Mouse (Mus musculus) common myeloid progenitor, adult 5-6 weeks (primary cell): Measurements from ENCODE around the gene Cnot8. TPM values are rescaled to one million over a fixed set of nuclear protein-coding genes. Genes with fewer than 3 reads are reported as not detected.

Experiments
- ATAC-seq: replicated peaks from 2 replicates; pipeline ENCODE4 v1.8.0; 2016; ENCODE audit warnings: low read depth, mild to moderate bottlenecking, moderate TSS enrichment, inconsistent platforms; ENCODE audit not compliant: poor library complexity, severe bottlenecking
- total RNA-seq: library from RNA; stranded (forward); fragments of 200-1000, 187-1606 nt; gene quantifications from 2 replicates; pipeline ENCODE4 v1.2.3, GENCODE M21; 2017

Gene Cnot8
- total RNA-seq, 1 experiment from 2014 or later = 110 TPM

- peak; percentile 75 for ATAC-seq
These were observed 39.9 kb downstream of the Cnot8 start for GRCm38 (mm10) chr11:58143704-58144426.

- no peak for ATAC-seq
These were observed 42.3 kb downstream of the Cnot8 start for GRCm38 (mm10) chr11:58146241-58146640.

- ATAC-seq = no peak
These were observed 51.5 kb downstream of the Cnot8 start for GRCm38 (mm10) chr11:58155458-58155857.

GRCm38 (mm10) chr11:58156871-58157270 is 52.9 kb downstream of the Cnot8 start:
- ATAC-seq = no peak

GRCm38 (mm10) chr11:58165072-58165471 is 61.1 kb downstream of the Cnot8 start:
- no peak for ATAC-seq

GRCm38 (mm10) chr11:58167822-58168166 is 63.8 kb downstream of the Cnot8 start:
- no peak for ATAC-seq

Other genes with a start within 250 kb of the Cnot8 start
- 65.3 and 72.9 TPM in 2 replicates for gene Larp1, start 95.1 kb upstream of the Cnot8 start, total RNA-seq
- gene Gm12248, start 11.0 kb upstream of the Cnot8 start, total RNA-seq = not detected in 2 replicates
- 36.8 and 38.3 TPM in 2 replicates for gene Gemin5, start 64.4 kb downstream of the Cnot8 start, total RNA-seq
- gene Mrpl22, start 67.5 kb downstream of the Cnot8 start, total RNA-seq = 55.0 and 55.2 TPM in 2 replicates
- 15.2 and 15.4 TPM in 2 replicates for gene Igtp, start 95.4 kb downstream of the Cnot8 start, total RNA-seq
- gene Irgm2, start 95.5 kb downstream of the Cnot8 start, total RNA-seq = 4.6 and 7.8 TPM in 2 replicates
- 0.41 and 0.92 TPM in 2 replicates for gene 4930438A08Rik, start 170.6 kb downstream of the Cnot8 start, total RNA-seq
- 15.8 and 19.3 TPM in 2 replicates for gene Zfp692, start 202.9 kb downstream of the Cnot8 start, total RNA-seq
- 23.0 and 25.8 TPM in 2 replicates for gene Zfp672, start 226.2 kb downstream of the Cnot8 start, total RNA-seq
- gene Sh3bp5l, start 226.6 kb downstream of the Cnot8 start, total RNA-seq = 12.7 and 13.5 TPM in 2 replicates